Mouse (Mus musculus) kidney, postnatal 36 days (tissue): ENCODE results near the gene Nfic.
A peak's percentile ranks its signal among the peaks of the same experiment; 100 is the strongest.

ENCODE experiments used
- DNase-seq, 2 experiments: peaks; one replicate each; pipeline ENCODE4 v3.0.0; 2021 to 2022; ENCODE audit warnings: mixed read lengths in 2 of 2

The Nfic gene

DNA sequence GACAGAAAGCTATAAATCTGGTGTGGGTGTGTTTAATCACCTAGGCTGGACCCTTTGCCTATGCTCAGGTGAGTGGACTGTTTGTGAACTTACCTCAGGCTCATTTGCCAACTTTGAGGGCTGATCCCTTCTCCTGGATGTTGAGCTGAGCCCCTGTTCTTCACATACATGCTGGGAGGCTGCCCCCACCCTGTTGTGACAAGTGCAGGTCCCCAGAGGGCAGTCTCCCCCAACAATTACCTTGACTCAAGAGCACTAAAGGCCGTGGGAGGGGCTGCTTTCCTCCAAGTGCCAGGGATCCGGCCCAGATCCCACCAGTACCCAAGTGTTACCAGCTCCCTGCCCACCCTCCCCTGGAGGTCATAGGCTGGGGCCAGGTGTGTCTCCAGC, 29.6 kb upstream of the Nfic start:
- no peak for DNase-seq

GRCm38 (mm10) chr10:81484441-81485059, 29.1 kb upstream of the Nfic start:
- DNase-seq, result no peak

GRCm38 (mm10) chr10:81483983-81484382, 28.5 kb upstream of the Nfic start:
- peak in 1 of 2 experiments; percentile 65 for DNase-seq

- peak in 1 of 2 experiments; percentile 69 for DNase-seq
These were observed 27.1 kb upstream of the Nfic start, which contains the start of gene Celf5 for GRCm38 (mm10) chr10:81482533-81482889. Gene Celf5 (minus strand): TSS chr10:81482709.

- DNase-seq, result no peak
These were observed 26.4 kb upstream of the Nfic start for GRCm38 (mm10) chr10:81481605-81482532.

GRCm38 (mm10) chr10:81474461-81474860, 19.0 kb upstream of the Nfic start:
- no peak for DNase-seq

GRCm38 (mm10) chr10:81473003-81473451, 17.6 kb upstream of the Nfic start:
- no peak for DNase-seq

- DNase-seq, result no peak
These were observed 17.1 kb upstream of the Nfic start for GRCm38 (mm10) chr10:81472403-81473002.

DNA sequence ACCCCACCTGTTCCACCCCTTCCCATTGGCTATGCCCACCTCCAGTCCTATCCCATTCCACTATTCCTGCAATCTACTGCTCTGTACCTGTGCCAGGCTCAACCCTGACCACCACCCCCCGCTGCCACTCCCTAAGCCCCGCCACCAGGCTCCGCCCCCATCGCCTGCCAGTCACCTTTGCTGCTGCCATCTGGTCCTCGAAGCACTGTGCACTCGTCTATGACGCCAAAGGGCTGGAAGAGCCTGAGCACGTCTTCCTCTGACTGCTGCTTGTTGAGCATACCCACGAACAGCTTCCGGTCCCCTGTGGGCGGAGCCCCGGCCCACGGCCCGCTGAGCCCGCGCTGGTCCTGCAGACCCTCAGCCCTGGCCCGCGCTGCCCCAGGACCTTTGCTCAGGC, 15.0 kb upstream of the Nfic start:
- no peak for DNase-seq

GRCm38 (mm10) chr10:81469253-81469652, 13.8 kb upstream of the Nfic start:
- DNase-seq, result no peak

- no peak for DNase-seq
These were observed 12.3 kb upstream of the Nfic start for GRCm38 (mm10) chr10:81467670-81468235.

GRCm38 (mm10) chr10:81466881-81467280, 11.4 kb upstream of the Nfic start:
- DNase-seq, result no peak

- no peak for DNase-seq
These were observed 10.6 kb upstream of the Nfic start for GRCm38 (mm10) chr10:81466066-81466465.

DNA sequence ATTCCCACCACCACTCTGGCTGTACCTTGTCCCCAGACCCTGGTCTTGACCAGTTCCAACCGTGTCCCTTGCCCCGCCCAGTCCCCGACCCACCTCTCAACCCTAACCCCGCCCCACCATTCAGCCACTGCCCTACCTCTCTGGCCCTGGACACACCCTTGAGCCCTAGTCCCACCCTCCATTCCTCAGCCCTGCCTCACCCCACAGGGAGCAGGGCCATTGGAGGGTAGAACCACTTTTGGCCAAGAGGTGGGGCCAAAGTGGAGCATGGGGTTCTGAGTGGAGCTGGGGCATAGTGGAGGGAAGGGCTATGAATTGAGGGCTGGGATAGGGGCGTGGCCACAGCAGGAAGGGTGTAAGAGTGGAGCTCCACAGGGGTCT, 9.8 kb upstream of the Nfic start:
- DNase-seq, result no peak

- DNase-seq, result peak; percentile 55 to 74
These were observed 9.2 kb upstream of the Nfic start for GRCm38 (mm10) chr10:81464405-81465264.

GRCm38 (mm10) chr10:81463531-81463930, 8.1 kb upstream of the Nfic start:
- DNase-seq, result no peak

DNA sequence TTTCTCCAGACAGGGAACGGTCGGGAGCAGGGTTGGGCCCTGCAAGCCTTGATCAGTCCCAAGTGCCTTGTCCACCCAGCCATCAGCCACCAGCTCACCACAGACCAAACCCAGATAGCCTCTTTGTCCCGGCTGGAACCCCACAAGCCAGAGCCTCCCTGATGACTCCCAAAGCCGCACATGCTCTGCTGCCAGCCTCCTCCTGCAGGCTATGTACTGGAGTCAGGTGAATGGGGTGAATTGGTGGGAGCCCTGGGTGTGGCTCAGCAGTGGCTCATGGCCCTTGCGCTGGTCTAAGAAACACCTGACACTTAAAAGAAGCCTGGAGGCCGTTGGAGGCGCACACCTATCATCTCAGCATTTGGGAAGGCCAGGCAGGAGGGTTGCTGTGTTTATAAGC, 7.5 kb upstream of the Nfic start:
- no peak for DNase-seq

GRCm38 (mm10) chr10:81462415-81462804, 7.0 kb upstream of the Nfic start:
- no peak for DNase-seq

DNA sequence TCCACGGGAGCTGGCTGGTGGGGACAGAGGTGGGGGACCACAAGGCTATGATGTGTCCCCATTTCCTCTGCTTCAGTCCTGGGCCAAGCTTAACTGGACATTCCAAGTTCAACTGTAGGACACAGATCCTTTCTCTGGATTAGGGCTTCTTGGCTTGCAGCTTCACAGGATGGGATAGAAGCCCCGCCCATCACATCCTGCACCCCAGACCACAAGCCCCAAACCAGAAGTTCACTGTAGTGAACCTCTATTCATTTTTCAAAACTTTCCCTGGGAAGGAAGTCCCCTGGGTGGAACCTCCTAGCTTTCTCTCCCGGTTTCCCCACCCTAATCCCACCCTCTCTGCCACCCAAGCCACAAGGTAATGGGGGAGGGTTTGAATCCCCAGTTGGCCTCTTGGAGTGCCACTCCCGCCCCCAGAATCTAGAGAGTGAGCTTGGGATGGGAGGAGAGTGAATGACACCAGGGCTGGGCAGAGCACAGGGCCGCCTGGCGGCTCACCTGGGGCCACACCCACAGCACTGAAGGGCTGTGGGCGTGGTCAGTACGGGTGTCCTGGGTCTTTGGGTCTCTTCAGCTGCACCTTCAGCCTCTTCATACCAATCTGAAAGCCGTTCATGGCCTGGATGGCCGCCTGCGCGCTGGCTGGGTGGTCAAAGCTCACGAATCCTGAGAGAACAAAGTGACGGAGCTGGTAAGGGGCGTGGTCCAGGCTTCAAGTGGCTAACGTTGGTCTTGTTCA, 6.4 kb upstream of the Nfic start:
- DNase-seq, result peak in 1 of 2 experiments; percentile 24

DNA sequence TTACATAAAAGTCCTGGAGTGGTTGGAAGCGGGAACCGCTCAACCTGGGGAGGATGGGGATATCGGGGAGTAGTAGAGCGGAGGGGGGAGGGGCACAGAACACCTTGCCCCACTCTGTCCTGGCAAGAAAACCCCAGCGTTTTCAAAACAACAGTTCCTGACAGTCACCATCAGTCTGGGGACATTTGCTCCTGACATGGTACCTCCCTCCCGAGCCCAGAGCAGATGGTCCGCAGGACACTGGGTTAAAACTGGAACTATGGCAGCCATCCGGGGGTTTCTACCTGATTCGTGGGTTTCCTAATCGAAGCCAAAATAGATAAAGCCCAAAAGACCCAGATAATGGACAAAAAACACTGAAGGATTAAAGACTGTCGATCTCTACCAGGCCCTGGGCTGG, 5.5 kb upstream of the Nfic start:
- no peak for DNase-seq

DNA sequence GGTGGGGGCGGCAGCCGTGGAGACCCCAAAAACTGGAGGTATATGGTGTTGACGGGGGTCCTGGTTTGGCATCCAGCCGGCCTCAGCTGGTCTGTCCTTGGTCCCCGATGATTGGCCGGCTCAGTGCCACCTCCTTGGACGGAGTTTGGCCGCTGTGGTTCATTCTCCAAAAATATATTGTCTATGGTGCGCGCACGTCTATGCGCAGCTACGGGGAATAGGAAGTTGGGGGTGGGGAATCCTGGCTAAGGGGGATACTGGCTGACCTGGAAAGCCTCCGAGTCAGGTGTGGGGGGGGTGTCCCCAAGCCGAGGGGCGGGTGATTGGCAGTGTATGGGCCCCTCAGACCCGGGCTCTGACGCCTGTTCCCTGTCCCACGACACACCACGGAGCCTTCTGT, 5.0 kb upstream of the Nfic start:
- no peak for DNase-seq

DNA sequence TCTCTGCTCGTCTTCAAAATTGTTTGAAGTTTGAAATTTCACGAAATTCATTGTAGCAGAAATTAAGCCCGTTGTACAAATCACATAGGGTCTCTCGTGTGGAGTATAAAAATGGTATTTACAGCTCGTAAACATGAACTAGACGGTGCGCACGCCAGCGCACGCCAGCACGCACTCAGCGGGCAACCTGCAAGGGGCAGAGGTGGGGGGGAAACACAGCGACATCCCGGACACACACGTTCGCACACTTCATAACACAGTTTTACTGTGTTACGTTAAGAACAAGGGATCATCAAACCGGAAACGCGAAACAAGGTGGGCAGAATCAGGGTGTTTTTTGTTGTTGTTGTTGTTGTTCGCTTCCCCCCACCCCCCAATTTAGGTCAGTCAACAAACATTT, 4.0 kb upstream of the Nfic start:
- no peak for DNase-seq
